Mouse (Mus musculus) hindbrain, embryonic 13.5 days (tissue): ENCODE data around the gene Dhx40. TPM values are rescaled to one million over a fixed set of nuclear protein-coding genes. Genes with fewer than 3 reads are reported as not detected.
"Not testable (repeated sequence)": the region's sequence is repeated elsewhere in the genome, so short reads cannot be mapped to it uniquely, and the experiment has no call there.

ENCODE experiments used
- ATAC-seq: fragments of 200-750 bp; cut with Nextera tagmentation; 2 replicates; pipeline ENCODE4 v1.8.0; 2017; ENCODE audit warnings: moderate TSS enrichment; ENCODE audit not compliant: low FRiP score
- H3K27ac ChIP-seq: fragments of 300-500 bp; sonication (generic); 2 replicates; pipeline ENCODE4 v1.5.1; 2015; ENCODE audit warnings: inconsistent platforms, mild to moderate bottlenecking, moderate library complexity
- H3K27me3 ChIP-seq: fragments of 300-500 bp; sonication (generic); 2 replicates; pipeline ENCODE4 v1.6.1; 2015; ENCODE audit warnings: mild to moderate bottlenecking, inconsistent platforms
- H3K36me3 ChIP-seq: fragments of 300-500 bp; sonication (generic); 2 replicates; pipeline ENCODE4 v1.6.1; 2015; ENCODE audit warnings: mild to moderate bottlenecking, inconsistent platforms
- H3K4me1 ChIP-seq: fragments of 300-500 bp; sonication (generic); replicated peaks from 2 replicates; pipeline ENCODE4 v1.6.1; 2015; ENCODE audit warnings: inconsistent platforms
- H3K4me2 ChIP-seq: fragments of 300-500 bp; sonication (generic); 2 replicates; pipeline ENCODE4 v1.6.1; 2015; ENCODE audit warnings: inconsistent platforms, mild to moderate bottlenecking, moderate library complexity
- H3K4me3 ChIP-seq: fragments of 300-500 bp; sonication (generic); 2 replicates; pipeline ENCODE4 v1.5.1; 2015; ENCODE audit warnings: mild to moderate bottlenecking, inconsistent platforms
- H3K9ac ChIP-seq: fragments of 300-500 bp; sonication (generic); 2 replicates; pipeline ENCODE4 v1.6.1; 2015; ENCODE audit warnings: mild to moderate bottlenecking, inconsistent platforms
- H3K9me3 ChIP-seq: fragments of 300-500 bp; sonication (generic); 2 replicates; pipeline ENCODE4 v1.6.1; 2016; ENCODE audit warnings: inconsistent platforms
- WGBS: fragments of 180-500 bp; shearing (Covaris S2); methylation state at CpG from one replicate; pipeline ENCODE4 v1.1.7; 2015; 5-methylcytosine and 5-hydroxymethylcytosine counted together
- polyA plus RNA-seq: library from polyadenylated mRNA; unstranded; fragments of >200 nt; fragmentation: Nextera tagmentation; extraction: Ambion mirVana; gene quantifications from 2 replicates; pipeline ENCODE4 v1.2.1, GENCODE M21; 2015

Gene Dhx40
- polyA plus RNA-seq, 1 experiment from 2014 or later, result 27.3 TPM

DNA sequence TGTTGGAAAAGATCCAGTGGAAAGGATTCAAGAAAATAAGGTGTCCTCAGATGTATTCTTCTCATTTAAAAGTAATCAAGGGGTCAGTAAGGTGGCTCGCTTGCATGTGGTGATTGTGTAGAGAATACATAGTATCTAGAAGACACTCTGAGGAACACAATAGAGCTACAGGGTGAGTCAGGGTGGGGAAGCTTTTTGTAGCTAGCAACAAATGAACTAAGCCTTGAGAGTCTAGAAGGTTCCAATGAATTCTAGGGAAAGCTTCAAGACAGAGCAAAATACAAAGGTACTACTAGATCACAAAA lies 3.7 kb upstream of the Dhx40 start:
- Histone ChIP-seq H3K9ac (no peak overlapping the region), H3K27me3 (no peaks in the 10 kb centered on the region), H3K27ac (no peak overlapping the region), H3K36me3 (no peaks in the 10 kb centered on the region), H3K4me1 (peaks cover 11% of the 10 kb centered on the region), H3K4me3 (no peak overlapping the region), H3K4me2 (no peak overlapping the region), H3K9me3 (no peaks in the 10 kb centered on the region)
- ATAC-seq, result no peak
- WGBS, result 86% methylated on average over 1 of the region's 1 CpGs

GRCm38 (mm10) chr11:86810572-86811325 lies 3.2 kb upstream of the Dhx40 start:
- Histone ChIP-seq H3K9me3 (no peaks in the 10 kb centered on the region), H3K4me2 (no peak overlapping the region), H3K36me3 (no peaks in the 10 kb centered on the region), H3K4me1 (peaks cover 14% of the 10 kb centered on the region), H3K27ac (no peak overlapping the region), H3K9ac (no peak overlapping the region), H3K4me3 (no peak overlapping the region), H3K27me3 (no peaks in the 10 kb centered on the region)
- 88% methylated on average over 2 of the region's 2 CpGs for WGBS
- ATAC-seq, result no peak

GRCm38 (mm10) chr11:86809828-86810227 lies 2.3 kb upstream of the Dhx40 start:
- no peak overlapping the region for H3K9ac ChIP-seq
- H3K4me3 ChIP-seq, result no peak overlapping the region
- peaks cover 5% of the 10 kb centered on the region; the same call in 1 of the 2 replicates for H3K36me3 ChIP-seq
- ATAC-seq, result no peak
- no peaks in the 10 kb centered on the region for H3K27me3 ChIP-seq
- H3K27ac ChIP-seq, result no peak overlapping the region
- H3K4me1 ChIP-seq, result peaks cover 14% of the 10 kb centered on the region
- no peaks in the 10 kb centered on the region for H3K9me3 ChIP-seq
- no peak overlapping the region for H3K4me2 ChIP-seq
- WGBS, result 75% methylated on average over 4 of the region's 4 CpGs

GRCm38 (mm10) chr11:86807001-86807477 lies 507 bp downstream of the Dhx40 start:
- H3K4me2 ChIP-seq, result peak overlapping the region; percentile 74
- ATAC-seq, result peak; percentile 94
- peak overlapping the region; percentile 88 for H3K27ac ChIP-seq
- H3K9ac ChIP-seq, result peak overlapping the region; percentile 78
- H3K27me3 ChIP-seq, result no peaks in the 10 kb centered on the region
- 0% methylated on average over 25 of the region's 25 CpGs for WGBS
- no peaks in the 10 kb centered on the region for H3K9me3 ChIP-seq
- H3K4me3 ChIP-seq, result peak overlapping the region; percentile 94
- peaks cover 14% of the 10 kb centered on the region for H3K4me1 ChIP-seq
- H3K36me3 ChIP-seq, result peaks cover 25% of the 10 kb centered on the region

DNA sequence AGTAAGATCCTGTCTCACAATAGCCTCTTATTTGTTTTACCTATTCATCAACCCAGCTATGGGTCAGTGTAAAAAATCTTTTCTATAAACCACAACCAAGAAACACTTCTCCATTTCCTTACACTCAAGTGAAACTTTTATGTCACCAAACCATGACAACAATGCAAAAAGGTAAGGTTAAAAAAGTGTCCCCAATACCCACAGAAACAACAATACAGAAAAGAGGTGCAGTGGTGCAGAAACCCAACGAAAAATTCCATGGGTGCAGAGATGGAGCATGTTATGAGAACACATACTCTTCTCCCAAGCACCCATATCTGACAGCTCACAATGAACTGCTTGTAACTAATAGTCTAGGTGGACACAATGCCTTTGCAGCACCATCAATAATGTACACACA lies 13.4 kb downstream of the Dhx40 start:
- H3K27ac ChIP-seq, result no peak overlapping the region
- WGBS, result 94% methylated on average over 1 of the region's 1 CpGs
- H3K9ac ChIP-seq, result no peak overlapping the region
- H3K4me3 ChIP-seq, result no peak overlapping the region
- no peak for ATAC-seq
- peaks cover 70% of the 10 kb centered on the region for H3K36me3 ChIP-seq
- no peaks in the 10 kb centered on the region for H3K9me3 ChIP-seq
- H3K4me2 ChIP-seq, result no peak overlapping the region
- no peaks in the 10 kb centered on the region for H3K4me1 ChIP-seq
- no peaks in the 10 kb centered on the region for H3K27me3 ChIP-seq

DNA sequence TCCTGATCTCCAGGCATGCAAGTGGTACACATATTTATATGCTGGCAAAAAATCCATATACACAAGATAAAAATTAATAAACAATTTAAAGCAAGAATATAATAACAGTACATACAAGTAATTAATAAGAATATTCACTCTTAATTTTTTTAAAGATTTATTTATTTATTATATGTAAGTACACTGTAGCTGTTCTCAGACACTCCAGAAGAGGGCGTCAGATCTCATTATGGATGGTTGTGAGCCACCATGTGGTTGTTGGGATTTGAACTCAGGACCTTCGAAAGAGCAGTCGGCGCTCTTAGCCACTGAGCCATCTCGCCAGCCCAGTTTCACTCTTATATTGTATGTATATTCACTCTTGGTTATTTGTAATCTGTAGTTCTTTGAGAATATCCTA lies 20.1 kb downstream of the Dhx40 start:
- H3K9ac ChIP-seq, H3K27ac ChIP-seq, H3K4me2 ChIP-seq, H3K4me3 ChIP-seq, H3K4me1 ChIP-seq, H3K27me3 ChIP-seq, H3K9me3 ChIP-seq, ATAC-seq: not testable (repeated sequence)
- 95% methylated on average over 5 of the region's 5 CpGs for WGBS
- H3K36me3 ChIP-seq, result peaks cover 83% of the 10 kb centered on the region

DNA sequence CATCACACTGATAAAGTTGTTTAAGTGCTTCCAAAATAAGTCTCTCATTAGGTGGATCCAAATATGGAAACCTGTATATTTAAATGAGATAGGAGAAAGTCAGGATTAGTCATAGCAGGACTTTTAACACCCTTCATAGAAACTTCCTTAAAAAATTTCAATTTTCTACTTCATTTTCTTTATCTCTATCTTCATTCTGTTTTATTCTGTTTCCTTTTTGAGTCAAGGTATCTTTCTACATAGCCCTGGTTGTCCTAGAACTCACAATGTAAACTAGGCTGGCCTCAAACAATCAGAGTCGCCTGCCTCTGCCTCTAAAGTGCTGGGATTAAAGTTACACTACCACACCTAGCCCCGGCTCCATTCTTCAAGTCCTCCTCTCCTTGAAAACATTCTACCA lies 21.8 kb downstream of the Dhx40 start:
- H3K4me1 ChIP-seq, result no peaks in the 10 kb centered on the region
- no peak overlapping the region for H3K4me2 ChIP-seq
- H3K36me3 ChIP-seq, result peaks cover 85% of the 10 kb centered on the region
- no peaks in the 10 kb centered on the region for H3K9me3 ChIP-seq
- WGBS, result 93% methylated on average over 2 of the region's 2 CpGs
- no peak overlapping the region for H3K9ac ChIP-seq
- no peak for ATAC-seq
- no peak overlapping the region for H3K27ac ChIP-seq
- H3K4me3 ChIP-seq, result no peak overlapping the region
- H3K27me3 ChIP-seq, result no peaks in the 10 kb centered on the region

- no peak for ATAC-seq
Measured at GRCm38 (mm10) chr11:86769884-86770283, 37.7 kb downstream of the Dhx40 start.

DNA sequence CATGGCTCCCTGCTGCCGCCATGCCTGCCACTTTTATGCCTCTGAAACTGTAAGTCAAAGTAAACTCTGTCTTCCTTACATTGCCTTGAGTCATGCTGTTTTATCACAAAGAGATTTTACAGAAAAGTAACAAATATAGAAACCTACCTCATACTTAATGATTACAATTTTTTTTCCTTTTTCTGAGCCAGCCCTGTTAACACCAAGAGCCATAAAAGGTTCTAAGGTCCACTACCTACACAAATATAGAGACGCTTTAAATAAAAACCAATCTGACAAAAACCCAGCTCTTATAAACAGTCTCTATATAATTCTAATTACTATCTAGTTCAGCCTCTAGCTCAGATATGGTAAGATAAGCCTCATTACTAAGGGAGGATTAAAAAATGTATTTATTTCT lies 43.0 kb downstream of the Dhx40 start:
- 97% methylated on average over 2 of the region's 2 CpGs for WGBS
- H3K9me3 ChIP-seq, result no peaks in the 10 kb centered on the region
- no peak overlapping the region for H3K27ac ChIP-seq
- no peak overlapping the region for H3K4me2 ChIP-seq
- no peaks in the 10 kb centered on the region for H3K27me3 ChIP-seq
- H3K9ac ChIP-seq, result no peak overlapping the region
- H3K4me3 ChIP-seq, result no peak overlapping the region
- H3K4me1 ChIP-seq, result no peaks in the 10 kb centered on the region
- H3K36me3 ChIP-seq, result peaks cover 9% of the 10 kb centered on the region
- no peak for ATAC-seq

More at GRCm38 (mm10) chr11:86769884-86770283, 37.7 kb downstream of the Dhx40 start:
- Histone ChIP-seq H3K9me3 (no peaks in the 10 kb centered on the region), H3K27me3 (no peaks in the 10 kb centered on the region), H3K9ac (no peak overlapping the region), H3K4me3 (no peak overlapping the region), H3K36me3 (peaks cover 51% of the 10 kb centered on the region), H3K27ac (no peak overlapping the region), H3K4me2 (no peak overlapping the region), H3K4me1 (no peaks in the 10 kb centered on the region)
- WGBS, result 96% methylated on average over 4 of the region's 4 CpGs

DNA sequence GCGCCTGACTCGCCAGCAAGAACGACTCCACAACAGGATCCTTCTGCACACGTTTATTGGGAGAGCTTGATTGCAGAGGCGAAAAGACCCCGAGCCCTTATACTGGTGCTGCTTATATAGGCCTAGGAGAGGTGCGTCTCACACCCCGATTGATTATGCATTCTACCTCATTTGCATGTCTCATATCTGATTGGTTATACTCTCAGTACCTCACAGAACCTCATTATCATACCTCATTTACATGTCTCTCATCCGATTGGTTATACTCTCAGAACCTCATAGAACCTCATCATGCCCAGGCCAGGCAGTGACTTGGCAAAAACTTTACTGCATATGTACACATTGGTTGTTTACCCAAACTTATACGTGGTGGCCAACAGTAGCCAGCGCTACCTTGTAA lies 44.4 kb downstream of the Dhx40 start:
- H3K9me3 ChIP-seq, ATAC-seq, H3K27me3 ChIP-seq, H3K4me2 ChIP-seq, H3K27ac ChIP-seq, H3K9ac ChIP-seq, H3K36me3 ChIP-seq, H3K4me1 ChIP-seq, H3K4me3 ChIP-seq: not testable (repeated sequence)
- WGBS, result 92% methylated on average over 11 of the region's 11 CpGs

- Histone ChIP-seq H3K27me3 (no peaks in the 10 kb centered on the region), H3K4me3 (no peak overlapping the region), H3K4me2 (no peak overlapping the region), H3K36me3 (no peaks in the 10 kb centered on the region), H3K27ac (no peak overlapping the region), H3K9ac (no peak overlapping the region), H3K4me1 (peaks cover 14% of the 10 kb centered on the region), H3K9me3 (no peaks in the 10 kb centered on the region)
- ATAC-seq, result no peak
Measured at GRCm38 (mm10) chr11:86760357-86760756, 47.2 kb downstream of the Dhx40 start.

DNA sequence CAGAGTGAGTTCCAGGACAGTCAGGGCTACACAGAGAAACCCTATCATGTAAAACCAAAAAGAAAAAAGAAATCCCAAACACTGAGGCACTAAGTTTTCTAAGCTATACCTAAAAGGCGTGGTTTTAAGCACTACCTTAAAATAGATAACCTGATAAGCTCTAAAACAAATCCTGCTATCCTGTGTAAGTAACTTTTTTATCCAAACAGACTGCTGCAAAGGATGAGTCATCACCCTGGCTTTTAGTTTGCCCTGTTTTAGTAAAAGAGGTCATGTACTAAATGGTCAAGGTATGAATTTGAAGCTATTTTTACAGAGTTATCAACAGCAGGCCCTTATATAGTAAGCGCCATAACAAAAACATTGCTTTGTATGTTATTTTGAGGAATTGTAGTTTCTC lies 47.7 kb downstream of the Dhx40 start:
- no peak overlapping the region for H3K9ac ChIP-seq
- WGBS, result 97% methylated on average over 2 of the region's 2 CpGs
- H3K4me2 ChIP-seq, result no peak overlapping the region
- H3K4me1 ChIP-seq, result peaks cover 19% of the 10 kb centered on the region
- no peak overlapping the region for H3K4me3 ChIP-seq
- no peak overlapping the region for H3K27ac ChIP-seq
- H3K27me3 ChIP-seq, result no peaks in the 10 kb centered on the region
- no peaks in the 10 kb centered on the region for H3K36me3 ChIP-seq
- no peaks in the 10 kb centered on the region for H3K9me3 ChIP-seq
- no peak for ATAC-seq

DNA sequence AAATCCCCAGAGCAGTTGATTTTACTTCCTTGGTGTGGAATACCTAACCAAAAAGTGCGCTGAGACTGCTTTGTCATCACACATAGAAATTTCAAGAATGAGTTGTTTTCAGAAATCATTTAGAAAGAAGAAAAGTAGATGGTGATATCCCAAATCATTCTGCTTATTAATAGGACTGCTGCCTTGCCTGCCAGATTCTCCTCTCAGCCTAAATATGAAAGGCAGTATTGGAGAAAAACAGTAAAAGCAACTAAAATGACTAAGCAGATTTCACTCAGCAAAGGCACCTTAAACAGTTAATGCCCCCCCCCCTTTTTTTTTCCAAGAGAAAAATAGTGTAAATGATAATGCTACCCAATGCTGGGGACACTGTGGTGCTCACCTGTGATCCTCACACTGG lies 48.3 kb downstream of the Dhx40 start:
- WGBS, result 94% methylated on average over 1 of the region's 1 CpGs
- 0 out of 2 replicates have a peak overlapping the region, but pooled peaks have one; percentile 30 for H3K27ac ChIP-seq

More for the DNA sequence above, 48.3 kb downstream of the Dhx40 start:
- Histone ChIP-seq H3K4me1 (peaks cover 23% of the 10 kb centered on the region), H3K36me3 (no peaks in the 10 kb centered on the region), H3K9me3 (no peaks in the 10 kb centered on the region), H3K9ac (no peak overlapping the region), H3K27me3 (no peaks in the 10 kb centered on the region), H3K4me3 (no peak overlapping the region), H3K4me2 (no peak overlapping the region)
- ATAC-seq, result no peak
